Mouse (Mus musculus) CH12.LX (cell line): Measurements from ENCODE around the gene Mafb. TPM values are rescaled to one million over a fixed set of nuclear protein-coding genes. Genes with fewer than 3 reads are reported as not detected.

Experiments used
- DNase-seq: peaks from one replicate; pipeline ENCODE4 v3.0.0-alpha.2; 2013; ENCODE audit errors: extremely low read depth
- H3K27ac ChIP-seq: 2 replicates; pipeline ENCODE4 v1.5.1; 2012; ENCODE audit warnings: low read depth, mild to moderate bottlenecking, control low read depth, moderate library complexity; ENCODE audit not compliant: insufficient read depth
- H3K27me3 ChIP-seq: replicated peaks from 2 replicates; pipeline ENCODE3; 2012; ENCODE audit warnings: inconsistent platforms
- H3K36me3 ChIP-seq, 2 experiments: replicated peaks in 1 of 2; 2 replicates each; pipeline versions ENCODE3 to v1.6.1; 2012; ENCODE audit warnings: inconsistent platforms in 1 of 2, low read length in 1 of 2, mild to moderate bottlenecking in 1 of 2, mixed read lengths in 1 of 2, moderate library complexity in 1 of 2; ENCODE audit not compliant: control insufficient read depth in 1 of 2, insufficient read depth in 1 of 2
- H3K4me1 ChIP-seq, 2 experiments: 2 replicates each; pipeline ENCODE4 v1.6.1; 2012; ENCODE audit warnings: inconsistent platforms in 1 of 2, moderate library complexity in 1 of 2; ENCODE audit not compliant: insufficient read depth in 2 of 2, control insufficient read depth in 1 of 2
- H3K4me2 ChIP-seq: 2 replicates; pipeline ENCODE4 v1.6.1; 2012; ENCODE audit warnings: low read depth, mild to moderate bottlenecking, control low read depth; ENCODE audit not compliant: poor library complexity, insufficient read depth, severe bottlenecking
- H3K4me3 ChIP-seq, 3 experiments: fragments of 150-350 bp in 1 of 3; sonication (generic) in 1 of 3; replicated peaks in 1 of 3; 2 replicates each; pipeline versions ENCODE3 to v1.5.1; 2011 to 2012; ENCODE audit warnings: low read depth in 2 of 3, low read length in 2 of 3, mild to moderate bottlenecking in 2 of 3, moderate library complexity in 2 of 3, control low read depth in 1 of 3, improper control_type of control experiment in 1 of 3, inconsistent platforms in 1 of 3, mixed read lengths in 1 of 3; ENCODE audit not compliant: poor library complexity in 1 of 3
- H3K79me2 ChIP-seq: replicated peaks from 2 replicates; pipeline ENCODE4 v1.6.1; 2012; ENCODE audit warnings: mild to moderate bottlenecking, moderate library complexity; ENCODE audit not compliant: control insufficient read depth, poor library complexity, insufficient read depth, severe bottlenecking; ENCODE audit errors: extremely low read depth
- H3K9ac ChIP-seq: 2 replicates; pipeline ENCODE4 v1.6.1; 2012; ENCODE audit warnings: low read depth, mild to moderate bottlenecking, control low read depth, moderate library complexity; ENCODE audit not compliant: insufficient read depth
- H3K9me3 ChIP-seq: replicated peaks from 2 replicates; pipeline ENCODE3; 2012; ENCODE audit warnings: low read length, inconsistent platforms, mixed read lengths
- BHLHE40 ChIP-seq: IDR thresholded peaks from 2 replicates; pipeline ENCODE4 v1.6.1; 2011; ENCODE audit warnings: mild to moderate bottlenecking, low read depth, low read length, improper control_type of control experiment
- E2F4 ChIP-seq: IDR thresholded peaks from 2 replicates; pipeline ENCODE4 v1.6.1; 2011; ENCODE audit warnings: low read depth, low read length, improper control_type of control experiment; ENCODE audit not compliant: insufficient replicate concordance
- GABPA ChIP-seq: IDR thresholded peaks from 2 replicates; pipeline ENCODE4 v1.6.1; 2012; ENCODE audit warnings: low read depth, low read length, improper control_type of control experiment, inconsistent platforms; ENCODE audit not compliant: insufficient replicate concordance
- JUN ChIP-seq: IDR thresholded peaks from 2 replicates; pipeline ENCODE4 v1.6.1; 2011; ENCODE audit warnings: low read depth, mild to moderate bottlenecking, low read length, improper control_type of control experiment, moderate library complexity; ENCODE audit not compliant: insufficient read depth
- JUND ChIP-seq: conservative IDR thresholded peaks from 2 replicates; pipeline ENCODE4 v1.6.1; 2011; ENCODE audit warnings: low read depth, low read length, improper control_type of control experiment
- MXI1 ChIP-seq: IDR thresholded peaks from 2 replicates; pipeline ENCODE4 v1.6.1; 2011; ENCODE audit warnings: mild to moderate bottlenecking, low read depth, low read length, improper control_type of control experiment
- MYC ChIP-seq: IDR thresholded peaks from 2 replicates; pipeline ENCODE4 v1.6.1; 2011; ENCODE audit warnings: low read depth, mild to moderate bottlenecking, improper control_type of control experiment, low read length
- NRF1 ChIP-seq: IDR thresholded peaks from 2 replicates; pipeline ENCODE4 v1.6.1; 2014; ENCODE audit warnings: low read depth, mild to moderate bottlenecking, inconsistent platforms, low read length, improper control_type of control experiment, moderate library complexity
- RAD21 ChIP-seq: IDR thresholded peaks from 2 replicates; pipeline ENCODE4 v1.6.1; 2011; ENCODE audit warnings: low read depth, mild to moderate bottlenecking, low read length, improper control_type of control experiment, moderate library complexity
- SIN3A ChIP-seq: IDR thresholded peaks from 2 replicates; pipeline ENCODE4 v1.6.1; 2012; ENCODE audit warnings: low read length, improper control_type of control experiment, inconsistent platforms
- USF1 ChIP-seq: IDR thresholded peaks from 2 replicates; pipeline ENCODE4 v1.6.1; 2014; ENCODE audit warnings: low read depth, mild to moderate bottlenecking, inconsistent platforms, low read length, improper control_type of control experiment
- ZMIZ1 ChIP-seq: IDR thresholded peaks from 2 replicates; pipeline ENCODE4 v1.6.1; 2012; ENCODE audit warnings: low read depth, mild to moderate bottlenecking, inconsistent platforms, low read length, improper control_type of control experiment
- ZNF384 ChIP-seq: IDR thresholded peaks from 2 replicates; pipeline ENCODE4 v1.6.1; 2012; ENCODE audit warnings: low read depth, low read length, improper control_type of control experiment, inconsistent platforms
- dilution Hi-C: fragments of 300-500 bp; cut with MboI; formaldehyde crosslinking; loops from 2 replicates; pipeline ENCODE4 v1.14.3; 2020; ENCODE audit warnings: low sequenced_read_pairs; ENCODE audit not compliant: extremely low pct_unique_long_range_greater_than_20kb, extremely low pct_ligation_motif_present
- in situ Hi-C: fragments of 300-500 bp; cut with MboI; formaldehyde crosslinking; loops from 3 replicates; pipeline ENCODE4 v1.14.3; 2019; ENCODE audit warnings: low sequenced_read_pairs, low pct_ligation_motif_present, low pct_unique_long_range_greater_than_20kb, mixed read lengths
- polyA plus RNA-seq: library from polyadenylated mRNA; unstranded; fragments of >175 nt; gene quantifications from 2 replicates; pipeline ENCODE4 v1.2.1, GENCODE M21; 2012; ENCODE audit warnings: low read depth; ENCODE audit not compliant: insufficient read length
- total RNA-seq, 2 experiments: library from RNA; depleted of rRNA; stranded (reverse); fragments of 300-350 nt in 1 of 2; fragments of >200 nt in 1 of 2; gene quantifications; 2 replicates each; pipeline ENCODE4 v1.2.3; 2012 to 2014

Gene Mafb
- total and polyA plus RNA-seq, 3 experiments: 0.04 to 0.47 (median 0.17) TPM

DNA sequence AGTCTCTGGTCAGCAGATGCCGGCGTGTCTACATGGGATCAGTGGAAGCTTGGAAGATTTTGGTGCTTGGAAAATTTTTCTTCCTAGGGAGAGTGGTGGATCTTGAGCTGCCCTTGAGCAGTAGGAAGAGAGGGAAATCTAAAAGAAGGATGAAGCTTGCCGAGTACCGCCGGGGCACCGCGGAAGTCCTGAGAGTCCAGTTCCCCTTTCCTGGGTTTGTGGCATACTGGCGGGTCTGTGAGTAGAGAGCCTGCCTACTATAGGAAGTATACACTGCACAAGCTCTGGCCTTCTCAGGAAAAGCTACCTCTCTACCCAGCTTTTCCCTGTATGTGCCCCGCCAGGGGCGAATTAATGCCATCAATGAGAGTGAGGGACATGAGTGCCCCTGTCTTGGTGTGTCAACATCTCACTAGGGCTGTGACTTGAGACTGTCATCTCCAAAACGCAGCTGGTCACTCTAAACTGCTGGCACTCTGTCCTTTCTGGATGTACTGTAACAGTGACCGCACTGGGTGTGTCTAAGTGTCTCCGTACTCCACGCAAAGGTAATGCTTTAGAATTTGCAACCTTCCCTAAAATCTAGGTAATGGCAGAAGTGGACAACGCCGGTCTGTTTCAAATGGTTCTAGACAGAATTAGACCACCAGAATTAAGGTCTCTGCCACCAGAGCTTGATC lies 5.3 kb downstream of the Mafb start (continued):
- TF ChIP-seq JUN: no peak
- no peak for TF ChIP-seq ZMIZ1
- no peak for TF ChIP-seq NRF1
- no peak for TF ChIP-seq MYC
- TF ChIP-seq, all 38 proteins: peak for 0

GRCm38 (mm10) chr2:160360234-160360874 lies 6.5 kb downstream of the Mafb start:
- H3K79me2 ChIP-seq: no peaks in the 10 kb centered on the region
- no peak overlapping the region for H3K9ac ChIP-seq
- H3K4me2 ChIP-seq: no peak overlapping the region
- dilution Hi-C loops (no loop called here), in situ Hi-C loops (loop anchor here (25.0 kb wide), 1 partner anchor 298 kb away; no protein-coding TSS in a partner anchor)
- H3K9me3 ChIP-seq: no peaks in the 10 kb centered on the region
- no peaks in the 10 kb centered on the region for H3K36me3 ChIP-seq
- H3K4me3 ChIP-seq: no peak overlapping the region
- TF ChIP-seq ZMIZ1: no peak
- no peak for TF ChIP-seq MXI1
- peaks cover 29% of the 10 kb centered on the region for H3K27me3 ChIP-seq
- no peak overlapping the region for H3K27ac ChIP-seq
- DNase-seq: no peak
- H3K4me1 ChIP-seq: no peaks in the 10 kb centered on the region

DNA sequence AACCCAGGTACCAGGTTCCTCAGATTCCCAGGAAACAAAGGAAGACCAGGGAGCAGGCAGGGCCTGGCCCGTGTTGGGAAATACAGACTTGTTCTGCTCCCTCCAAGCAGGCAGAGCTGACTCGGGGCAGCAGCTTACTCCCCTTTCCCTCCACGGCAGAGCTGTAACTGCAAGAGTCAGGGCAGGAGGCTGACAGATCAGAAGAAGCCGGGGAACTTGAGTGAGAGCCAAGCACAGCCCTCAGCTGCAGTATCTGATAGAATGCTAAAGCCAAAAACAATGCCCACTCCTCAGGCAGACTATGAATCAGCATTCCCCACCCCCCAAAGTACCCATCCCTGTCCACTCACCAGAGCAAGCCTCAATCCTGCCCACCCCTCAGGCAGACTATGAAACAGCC lies 8.0 kb downstream of the Mafb start:
- peaks cover 0 to under 1% of the 10 kb centered on the region in 2 experiments; a peak in 2 of 4 replicates for H3K4me1 ChIP-seq
- no peak overlapping the region for H3K9ac ChIP-seq
- no peaks in the 10 kb centered on the region for H3K9me3 ChIP-seq
- H3K27me3 ChIP-seq: peaks cover 25% of the 10 kb centered on the region
- H3K79me2 ChIP-seq: no peaks in the 10 kb centered on the region
- no peak overlapping the region for H3K4me3 ChIP-seq
- TF ChIP-seq USF1 (no peak), NRF1 (no peak), GABPA (no peak), RAD21 (no peak), ZMIZ1 (no peak), SIN3A (no peak), E2F4 (no peak), JUND (no peak), ZNF384 (no peak), MYC (no peak), BHLHE40 (no peak)
- in situ Hi-C loops (loop anchor here (25.0 kb wide), 1 partner anchor 297 kb away; no protein-coding TSS in a partner anchor), dilution Hi-C loops (no loop called here)
- no peak overlapping the region for H3K4me2 ChIP-seq
- no peaks in the 10 kb centered on the region for H3K36me3 ChIP-seq
- H3K27ac ChIP-seq: no peak overlapping the region
- DNase-seq: no peak
